Comparison of ENCODE assay signal across 15 mouse cellular contexts in genomic region chr12:82428466-82428865, GRCm38 (mm10).
"Had no signal": no experiment of that assay in that cellular context is flagged by ENCODE, and none has a peak within 500 bp of the region (broad histone marks: within the 10 kb centered on the region; RNA-seq: fewer than 3 reads in every experiment).

No protein-coding gene starts in this region.

- H3K27me3 ChIP-seq: intestine, embryonic 15.5 days; kidney, embryonic 15.5 days; limb, embryonic 13.5 days; liver, embryonic 13.5 days had no signal

- DNase-seq: kidney, adult 11 months; kidney, adult 8-10 months; kidney, postnatal 10 days; kidney, postnatal 36 days; layer of hippocampus, adult 9-11 months; left cerebral cortex, postnatal 4 days; liver, embryonic 13.5 days; lung, adult 2 months; midbrain, embryonic 14.5 days; thymus, adult 18-20 months; thymus, postnatal 36 days had no signal

- H3K9me3 ChIP-seq: intestine, embryonic 15.5 days; kidney, embryonic 15.5 days; limb, embryonic 13.5 days; liver, embryonic 13.5 days had no signal

- H3K27ac ChIP-seq: intestine, embryonic 15.5 days; kidney, embryonic 15.5 days; limb, embryonic 13.5 days; liver, embryonic 13.5 days had no signal

- ATAC-seq: intestine, embryonic 15.5 days had no signal

- H3K4me1 ChIP-seq: intestine, embryonic 15.5 days; kidney, embryonic 15.5 days; liver, embryonic 13.5 days had no signal

- H3K4me3 ChIP-seq: intestine, embryonic 15.5 days; kidney, embryonic 15.5 days; limb, embryonic 13.5 days; liver, embryonic 13.5 days had no signal

- H3K4me2 ChIP-seq: intestine, embryonic 15.5 days; kidney, embryonic 15.5 days; limb, embryonic 13.5 days; liver, embryonic 13.5 days; midbrain, embryonic 11.5 days had no signal

- H3K9ac ChIP-seq: intestine, embryonic 15.5 days; kidney, embryonic 15.5 days; limb, embryonic 13.5 days; liver, embryonic 13.5 days had no signal
